Mouse (Mus musculus): ENCODE results near the gene Usf1.

- TF ChIP-seq POLR2A (IDR thresholded peaks at IDR 0.05; ENCODE audit: borderline replicate concordance, low read depth, low read length) (no peak), CTCF (IDR thresholded peaks at IDR 0.05; ENCODE audit: low read depth, low read length) (no peak)
Measured at GRCm38 (mm10) chr1:171410231-171410630, 882 bp upstream of the Usf1 start.
